Mouse (Mus musculus): ENCODE measurements around the gene Chrd.

DNA sequence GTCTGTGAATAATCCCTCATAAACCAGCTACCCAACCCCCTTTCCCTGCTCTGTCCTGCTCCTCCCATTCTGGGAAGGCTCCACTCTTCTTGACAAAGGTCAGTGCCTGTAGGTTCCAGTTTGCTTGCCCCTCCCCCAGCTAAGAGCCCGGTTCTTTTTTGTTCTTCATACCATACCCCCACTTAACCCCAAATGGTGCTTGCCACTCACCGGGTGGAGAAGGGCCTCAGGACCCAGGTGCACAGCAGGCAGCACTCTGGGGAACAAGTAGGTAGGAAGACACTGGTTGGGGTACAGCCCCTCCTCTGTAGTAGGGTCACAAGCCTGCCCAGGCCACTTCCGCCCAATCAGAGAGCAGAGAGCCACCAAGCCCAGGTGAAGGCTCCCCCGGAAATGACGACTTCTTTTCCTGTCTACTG lies 2.6 kb upstream of the Chrd start:
- TF ChIP-seq ZNF384 (IDR thresholded peaks at IDR 0.05; ENCODE audit: low read depth, low read length): no peak
- no peak for TF ChIP-seq ZC3H11A (IDR thresholded peaks at IDR 0.05; ENCODE audit: borderline replicate concordance, low read depth, low read length)

All from ES-E14 (cell line).